Mouse (Mus musculus) layer of hippocampus, postnatal 36 days (tissue): Measurements from ENCODE around the gene Pitpnc1. TPM values are rescaled to one million over a fixed set of nuclear protein-coding genes. Genes with fewer than 3 reads are reported as not detected.

Experiments used
- DNase-seq, 2 experiments: peaks; one replicate each; pipeline ENCODE4 v3.0.0; 2022
- total RNA-seq, 2 experiments: library from RNA; stranded (reverse); gene quantifications; 2 replicates each; pipeline ENCODE4 v1.2.3; 2021

Gene Pitpnc1
- total RNA-seq, 2 experiments from 2014 or later = 48.9 to 53.6 TPM

- DNase-seq = no peak
These were observed 68.5 kb downstream of the Pitpnc1 start for GRCm38 (mm10) chr11:107401839-107402590.

GRCm38 (mm10) chr11:107400826-107401225 lies 69.7 kb downstream of the Pitpnc1 start:
- DNase-seq = no peak

GRCm38 (mm10) chr11:107400005-107400404 lies 70.5 kb downstream of the Pitpnc1 start:
- no peak for DNase-seq

GRCm38 (mm10) chr11:107397326-107397998 lies 73.0 kb downstream of the Pitpnc1 start:
- DNase-seq = no peak

GRCm38 (mm10) chr11:107394245-107394644 lies 76.3 kb downstream of the Pitpnc1 start:
- no peak for DNase-seq

GRCm38 (mm10) chr11:107393828-107394165 lies 76.7 kb downstream of the Pitpnc1 start:
- DNase-seq = peak in 1 of 2 experiments; percentile 52

GRCm38 (mm10) chr11:107393154-107393827 lies 77.2 kb downstream of the Pitpnc1 start:
- no peak for DNase-seq

- DNase-seq = peak; percentile 35 to 37
These were observed 80.0 kb downstream of the Pitpnc1 start for GRCm38 (mm10) chr11:107390540-107390939.

- peak in 1 of 2 experiments; percentile 11 for DNase-seq
These were observed 80.5 kb downstream of the Pitpnc1 start for GRCm38 (mm10) chr11:107390001-107390400.

GRCm38 (mm10) chr11:107386481-107386880 lies 84.0 kb downstream of the Pitpnc1 start:
- DNase-seq = no peak

GRCm38 (mm10) chr11:107385306-107385705 lies 85.2 kb downstream of the Pitpnc1 start:
- DNase-seq = no peak

- DNase-seq = no peak
These were observed 86.5 kb downstream of the Pitpnc1 start for GRCm38 (mm10) chr11:107383985-107384384.

- DNase-seq = no peak
These were observed 90.5 kb downstream of the Pitpnc1 start for GRCm38 (mm10) chr11:107379965-107380364.

- DNase-seq = peak; percentile 37 to 57
These were observed 91.2 kb downstream of the Pitpnc1 start for GRCm38 (mm10) chr11:107379089-107379845.

- DNase-seq = no peak
These were observed 93.2 kb downstream of the Pitpnc1 start for GRCm38 (mm10) chr11:107377326-107377725.

GRCm38 (mm10) chr11:107376272-107376671 lies 94.2 kb downstream of the Pitpnc1 start:
- DNase-seq = no peak

- no peak for DNase-seq
These were observed 94.7 kb downstream of the Pitpnc1 start for GRCm38 (mm10) chr11:107375816-107376215.

- DNase-seq = no peak
These were observed 96.9 kb downstream of the Pitpnc1 start for GRCm38 (mm10) chr11:107373569-107373968.

- no peak for DNase-seq
These were observed 97.3 kb downstream of the Pitpnc1 start for GRCm38 (mm10) chr11:107373154-107373553.

- no peak for DNase-seq
These were observed 97.8 kb downstream of the Pitpnc1 start for GRCm38 (mm10) chr11:107372688-107373087.

- DNase-seq = no peak
These were observed 100.0 kb downstream of the Pitpnc1 start for GRCm38 (mm10) chr11:107370476-107370875.

- DNase-seq = no peak
These were observed 100.8 kb downstream of the Pitpnc1 start for GRCm38 (mm10) chr11:107369661-107370060.
